Mouse (Mus musculus) sigmoid colon, adult 10 weeks (tissue): ENCODE measurements around the gene Asrgl1. TPM values are rescaled to one million over a fixed set of nuclear protein-coding genes. Genes with fewer than 3 reads are reported as not detected.

Source experiments
- polyA plus RNA-seq: library from polyadenylated mRNA; stranded (reverse); fragments of 350-450 nt; fragmentation: Illumina TruSeq; extraction: RNeasy Lipid Tissue Mini Kit (QIAGEN cat#74804); gene quantifications from one replicate; pipeline ENCODE4 v1.2.3, GENCODE M21; 2014; ENCODE audit warnings: low read depth, low replicate concordance

Asrgl1 gene
- 3.9 TPM for polyA plus RNA-seq

DNA sequence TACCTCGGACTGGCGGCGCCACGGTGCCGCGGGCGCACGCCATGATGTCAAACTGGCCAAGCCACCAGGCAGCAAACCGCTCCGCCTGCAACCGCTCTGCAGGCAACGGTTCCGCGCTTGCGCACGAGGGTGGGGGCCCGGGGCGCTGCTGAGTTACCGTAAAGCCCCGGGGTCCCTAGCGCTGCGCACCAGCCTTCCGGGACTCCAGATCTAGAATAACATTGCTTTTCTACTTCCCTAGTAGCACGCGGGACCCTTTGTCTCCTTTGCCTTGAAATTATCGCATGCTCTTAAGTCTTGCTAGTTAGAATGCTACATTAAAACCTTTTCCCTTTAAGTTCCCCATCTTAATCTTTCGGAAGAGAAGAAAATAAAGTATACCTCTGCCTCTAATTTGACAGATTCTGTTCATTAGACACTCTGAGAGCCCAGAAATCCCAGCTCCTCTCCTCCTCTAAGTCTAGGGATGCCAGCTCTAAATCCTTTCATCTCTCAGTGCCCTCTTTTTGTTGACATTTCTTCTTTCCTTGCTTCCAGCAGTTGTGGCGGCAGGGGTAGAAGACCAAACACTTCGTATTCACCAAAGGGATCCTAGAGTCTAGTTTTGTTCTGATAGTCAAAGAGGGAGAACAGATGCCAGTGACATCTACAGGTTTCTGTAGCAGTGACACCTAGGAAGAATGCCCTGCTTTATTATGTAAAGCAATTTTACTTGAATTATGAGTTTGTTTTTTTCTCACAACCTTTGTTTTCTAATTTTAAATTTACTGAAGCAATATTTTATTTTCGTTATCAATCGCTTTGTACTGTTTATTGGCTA, at the start of gene Asrgl1:
Gene Asrgl1 (minus strand): TSS at position 125 of the 820 bp plus-strand sequence.

DNA sequence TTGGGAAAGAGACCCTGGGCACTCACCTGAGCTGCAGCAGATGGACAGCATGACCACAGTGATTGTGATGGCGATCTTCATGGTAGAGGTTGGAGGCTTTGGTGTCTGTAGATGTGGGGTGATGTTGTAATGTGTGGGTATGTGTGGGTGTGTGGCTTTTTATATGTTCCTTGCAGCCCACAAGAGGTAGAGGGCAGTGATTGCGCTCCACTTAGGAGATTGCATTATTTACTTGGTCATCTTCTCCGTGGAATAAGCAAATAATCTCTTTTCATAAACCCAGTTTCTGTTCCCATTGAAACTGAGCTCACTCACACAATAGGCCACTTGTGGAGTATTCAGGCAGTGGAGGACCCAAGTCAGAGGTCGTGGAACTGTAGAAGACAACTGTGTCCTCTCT, 47.6 kb downstream of the Asrgl1 start, which contains the start of gene Scgb1a1:
Gene Scgb1a1 (minus strand): TSS at position 138 of the 400 bp plus-strand sequence.

Other genes with a start within 250 kb of the Asrgl1 start
- gene 1810009A15Rik, start 246.8 kb downstream of the Asrgl1 start, polyA plus RNA-seq: 12.0 TPM
- gene Gm49416, start 246.7 kb downstream of the Asrgl1 start, polyA plus RNA-seq: not detected
- gene Ints5, start 242.6 kb downstream of the Asrgl1 start, polyA plus RNA-seq: 0.44 TPM
- 76.6 TPM for gene Ganab, start 237.6 kb downstream of the Asrgl1 start, polyA plus RNA-seq
- 28.4 TPM for gene B3gat3, start 215.3 kb downstream of the Asrgl1 start, polyA plus RNA-seq
- gene Rom1, start 206.3 kb downstream of the Asrgl1 start, polyA plus RNA-seq: not detected
- 5.4 TPM for gene Eml3, start 206.1 kb downstream of the Asrgl1 start, polyA plus RNA-seq
- 73.4 TPM for gene Mta2, start 193.8 kb downstream of the Asrgl1 start, polyA plus RNA-seq
- 2.4 TPM for gene Tut1, start 181.8 kb downstream of the Asrgl1 start, polyA plus RNA-seq
- gene Eef1g, start 168.6 kb downstream of the Asrgl1 start, polyA plus RNA-seq: 81.4 TPM
- gene Ahnak, start 146.4 kb downstream of the Asrgl1 start, polyA plus RNA-seq: 158 TPM
- gene Scgb1a1, start 47.7 kb downstream of the Asrgl1 start, polyA plus RNA-seq: not detected